Mouse (Mus musculus): ENCODE measurements around the gene Cmpk1. TPM values are rescaled to one million over a fixed set of nuclear protein-coding genes. Genes with fewer than 3 reads are reported as not detected.

The Cmpk1 gene
- 38.9 to 49.1 TPM (median 44.6 TPM) in 4 replicates for total RNA-seq (2023)

DNA sequence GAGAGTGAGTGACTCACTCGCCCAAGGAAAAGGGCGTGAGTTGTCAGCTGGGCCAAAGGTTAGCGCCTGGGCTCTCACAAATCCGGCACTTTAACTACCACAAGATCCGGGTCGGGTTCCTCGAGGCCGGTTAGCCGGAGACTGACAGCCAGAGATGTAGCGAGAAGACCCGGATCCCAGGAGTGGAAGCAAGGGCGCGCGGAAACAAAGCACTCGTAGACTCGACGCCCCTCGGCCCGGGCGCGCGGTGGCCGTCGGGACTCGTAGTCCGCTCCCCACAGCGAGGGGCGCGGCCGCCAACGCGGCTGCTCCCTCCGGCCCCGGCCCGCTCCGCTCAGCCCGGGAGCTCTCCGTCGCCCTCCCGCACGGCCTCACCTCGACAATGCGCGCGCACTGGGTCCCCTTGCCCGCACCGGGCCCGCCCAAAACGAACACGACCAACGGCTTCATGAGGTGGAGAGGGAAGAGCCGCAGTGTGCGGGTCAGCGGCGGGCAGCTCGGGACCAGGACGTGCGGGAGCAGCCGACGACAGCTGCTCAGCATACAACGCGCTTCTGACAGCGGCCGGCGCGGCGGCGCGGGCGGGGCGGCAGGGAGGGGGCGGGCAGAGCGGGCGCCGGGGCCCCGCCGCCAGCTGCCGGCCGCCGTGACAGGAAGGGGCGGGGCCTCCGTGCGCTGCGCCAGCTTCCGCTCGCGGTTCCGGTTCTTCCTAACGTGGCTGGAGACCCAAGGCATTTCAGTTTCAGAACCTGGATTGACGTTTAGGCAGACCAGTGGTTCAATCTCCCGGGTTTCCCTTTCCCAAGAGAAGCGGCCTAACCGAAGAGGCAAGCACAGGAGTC lies at the start of gene Cmpk1:
TSS of gene Cmpk1 (minus strand) at position 651 of the 842 bp plus-strand sequence.

DNA sequence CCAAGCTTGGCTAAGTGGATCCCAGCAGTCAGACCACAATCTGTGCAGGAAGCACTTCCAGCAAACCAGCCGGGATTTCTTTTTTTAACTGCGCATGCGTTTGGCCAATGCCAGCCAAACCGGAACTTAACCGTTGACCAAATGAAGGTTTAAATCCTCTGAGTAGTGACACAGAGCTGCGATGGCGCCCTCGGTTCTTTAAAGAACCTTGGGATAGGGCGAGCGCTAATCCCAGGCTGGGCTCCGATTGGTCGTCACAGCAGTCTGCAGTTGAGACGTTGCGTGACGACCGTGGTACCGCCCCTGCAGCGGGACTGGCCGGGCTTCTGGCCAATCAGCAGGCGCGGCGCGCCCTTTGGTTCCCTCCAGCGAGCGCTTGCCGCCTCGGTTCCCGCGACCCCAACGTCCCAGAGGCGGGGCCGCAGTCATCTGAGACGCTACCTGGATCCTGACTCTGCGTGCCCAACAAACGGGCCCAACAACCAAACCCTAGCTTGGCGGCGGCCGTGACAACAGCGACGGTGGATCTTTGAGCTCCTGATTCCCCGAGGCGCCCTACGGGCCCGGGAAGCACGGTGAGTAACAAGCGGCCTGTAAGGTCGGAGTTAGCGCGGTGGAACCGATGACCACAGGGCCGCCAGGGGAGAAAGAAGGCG lies 12.9 kb upstream of the Cmpk1 start, which contains the start of gene Stil:
TSS of gene Stil (plus strand) at position 387 of the 656 bp plus-strand sequence.

DNA sequence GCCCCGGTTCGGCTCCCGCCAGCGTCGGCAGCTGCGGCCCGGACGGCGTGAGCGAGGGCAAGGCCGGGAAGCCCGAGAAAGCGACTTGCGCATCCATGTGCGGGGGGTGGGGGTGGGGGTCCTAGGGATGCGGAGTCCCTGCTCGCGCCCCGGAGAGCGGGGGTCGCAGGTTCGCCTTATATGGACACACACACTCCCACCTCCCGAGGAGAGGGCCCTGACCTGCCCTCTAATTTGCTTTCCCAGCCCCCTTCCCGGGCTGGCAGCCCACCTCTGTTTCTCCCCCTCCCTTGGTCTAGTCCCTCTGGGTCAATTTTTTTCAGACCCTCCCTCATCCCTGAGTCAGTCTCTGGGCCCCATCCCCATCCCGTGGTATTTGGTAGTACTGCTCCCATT lies 61.1 kb downstream of the Cmpk1 start, which contains the start of gene Foxe3:
TSS of gene Foxe3 (minus strand) at position 97 of the 396 bp plus-strand sequence.

Other genes with a start within 250 kb of the Cmpk1 start
- not detected in 4 replicates for gene Gm12830, start 165.5 kb downstream of the Cmpk1 start, total RNA-seq (2023)
- 0.88 to 1.3 TPM (median 1.2 TPM) in 4 replicates for gene Foxd2, start 78.4 kb downstream of the Cmpk1 start, total RNA-seq (2023)
- gene Foxe3, start 61.2 kb downstream of the Cmpk1 start, total RNA-seq (2023): not detected in 4 replicates
- gene Stil, start 12.9 kb upstream of the Cmpk1 start, total RNA-seq (2023): 0.36 to 0.86 TPM (median 0.57 TPM) in 4 replicates
- gene Tal1, start 69.2 kb upstream of the Cmpk1 start, total RNA-seq (2023): 0.18 to 0.26 TPM (median 0.25 TPM) in 3 of 4 replicates, not detected in the other
- gene Pdzk1ip1, start 101.5 kb upstream of the Cmpk1 start, total RNA-seq (2023): not detected in 4 replicates
- not detected in 4 replicates for gene Cyp4x1, start 147.0 kb upstream of the Cmpk1 start, total RNA-seq (2023)

All from B cell, adult 62 days (primary cell).